Mouse (Mus musculus) effector memory CD4-positive, alpha-beta T cell, adult 5 months (primary cell): ENCODE results near the gene Phf11a. TPM values are rescaled to one million over a fixed set of nuclear protein-coding genes. Genes with fewer than 3 reads are reported as not detected.

Experiments
- polyA plus RNA-seq: library from polyadenylated mRNA; unstranded; fragments of 100-300 nt; shearing (Covaris generic); gene quantifications from one replicate; pipeline ENCODE4 v1.2.1, GENCODE M21; 2017

Phf11a gene
- polyA plus RNA-seq: 13.5 TPM

GRCm38 (mm10) chr14:59297391-59297790, at the start of gene Phf11a:
Phf11a (minus strand) TSS chr14:59297522.

DNA sequence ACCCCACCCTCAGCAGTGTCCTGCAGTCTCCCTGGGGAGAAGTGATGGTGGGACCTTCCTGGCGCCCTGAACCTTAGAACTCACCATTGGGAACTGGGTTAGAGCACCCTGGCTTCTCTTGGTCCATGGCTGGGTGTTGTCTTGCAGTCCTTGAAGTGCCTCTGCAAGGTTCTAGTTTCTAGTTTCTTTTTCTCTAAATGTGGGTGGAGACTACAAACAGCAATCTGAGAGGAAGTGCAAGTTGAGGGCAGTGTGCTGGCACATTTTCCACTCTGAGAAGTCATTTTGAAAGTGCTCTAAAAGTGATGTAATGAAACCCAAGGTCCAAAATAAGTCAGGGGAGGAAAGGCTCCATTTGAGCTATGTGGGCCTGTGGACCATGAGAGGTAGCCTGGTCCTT, 43.9 kb upstream of the Phf11a start, which contains the start of gene Phf11b:
Gene Phf11b (minus strand): TSS at position 163 of the 400 bp plus-strand sequence.

DNA sequence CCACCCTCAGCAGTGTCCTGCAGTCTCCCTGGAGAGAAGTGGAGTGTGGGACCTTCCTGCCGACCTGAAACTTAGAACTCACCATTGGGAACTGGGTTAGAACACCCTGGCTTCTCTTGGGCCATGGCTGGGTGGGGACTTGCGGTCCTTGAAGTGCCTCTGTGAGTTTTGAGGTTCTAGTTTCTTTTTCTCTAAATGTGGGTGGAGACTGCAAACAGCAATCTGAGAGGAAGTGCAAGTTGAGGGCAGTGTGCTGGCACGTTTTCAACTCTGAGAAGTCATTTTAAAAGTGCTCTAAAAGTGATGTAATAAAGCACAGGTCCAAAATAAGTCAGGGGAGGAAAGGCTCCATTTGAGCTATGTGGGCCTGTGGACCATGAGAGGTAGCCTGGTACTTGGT, 37.3 kb downstream of the Phf11a start, which contains the start of gene Gm6904:
Gene Gm6904 (minus strand): TSS at position 161 of the 400 bp plus-strand sequence.

Other genes with a start within 250 kb of the Phf11a start
- not detected for gene 1700129C05Rik, start 154.6 kb downstream of the Phf11a start, polyA plus RNA-seq
- gene Gm5142, start 118.8 kb downstream of the Phf11a start, polyA plus RNA-seq: not detected
- gene Rcbtb1, start 96.3 kb downstream of the Phf11a start, polyA plus RNA-seq: 53.3 TPM
- 3.1 TPM for gene Gm6904, start 37.3 kb downstream of the Phf11a start, polyA plus RNA-seq
- 83.3 TPM for gene Phf11b, start 43.8 kb upstream of the Phf11a start, polyA plus RNA-seq
- gene Phf11d, start 67.9 kb upstream of the Phf11a start, polyA plus RNA-seq: 7.1 TPM
- 6.3 TPM for gene Phf11c, start 97.9 kb upstream of the Phf11a start, polyA plus RNA-seq
- 23.3 TPM for gene Setdb2, start 143.4 kb upstream of the Phf11a start, polyA plus RNA-seq
- gene Cab39l, start 143.4 kb upstream of the Phf11a start, polyA plus RNA-seq: 53.2 TPM